Mouse (Mus musculus) liver, embryonic 18 days (tissue): Measurements from ENCODE around the gene Pdhb. TPM values are rescaled to one million over a fixed set of nuclear protein-coding genes. Genes with fewer than 3 reads are reported as not detected.

ENCODE experiments used
- polyA plus RNA-seq: library from polyadenylated mRNA; depleted of rRNA; stranded (reverse); fragments of >200 nt; gene quantifications from 2 replicates; pipeline ENCODE4 v1.2.3, GENCODE M21; 2012; rRNA removed

The Pdhb gene
- 91.1 and 93.2 TPM in 2 replicates for polyA plus RNA-seq

GRCm38 (mm10) chr14:8172507-8173410 lies at the start of gene Pdhb:
Gene Pdhb (minus strand): TSS chr14:8173025.

GRCm38 (mm10) chr14:8213803-8214224 lies 41.0 kb upstream of the Pdhb start, which contains the start of gene Kctd6:
Gene Kctd6 (plus strand): TSS chr14:8214140.

Other genes starting within 250 kb of the Pdhb start
- gene Gm45521, start 215.7 kb downstream of the Pdhb start, polyA plus RNA-seq: not detected in 2 replicates
- gene Dnase1l3, start 178.5 kb downstream of the Pdhb start, polyA plus RNA-seq: 3.6 and 3.9 TPM in 2 replicates
- gene Abhd6, start 170.1 kb downstream of the Pdhb start, polyA plus RNA-seq: 7.5 and 7.8 TPM in 2 replicates
- gene Rpp14, start 92.7 kb downstream of the Pdhb start, polyA plus RNA-seq: 7.0 and 7.6 TPM in 2 replicates
- 14.9 and 16.8 TPM in 2 replicates for gene Pxk, start 74.8 kb downstream of the Pdhb start, polyA plus RNA-seq
- gene Kctd6, start 41.1 kb upstream of the Pdhb start, polyA plus RNA-seq: 4.5 and 5.0 TPM in 2 replicates
- 103 and 112 TPM in 2 replicates for gene Acox2, start 86.3 kb upstream of the Pdhb start, polyA plus RNA-seq
- gene Fam107a, start 145.0 kb upstream of the Pdhb start, polyA plus RNA-seq: 0.05 and 0.09 TPM in 2 replicates
- 0.02 TPM in 1 of 2 replicates, not detected in the other for gene Oit1, start 205.7 kb upstream of the Pdhb start, polyA plus RNA-seq